Mouse (Mus musculus): ENCODE results near the gene Spop. TPM values are rescaled to one million over a fixed set of nuclear protein-coding genes. Genes with fewer than 3 reads are reported as not detected.
A peak's percentile ranks its signal among the peaks of the same experiment; 100 is the strongest.

Spop gene
- total RNA-seq, 2 experiments from 2014 or later = 165 to 167 TPM

- DNase-seq = peak; percentile 75 to 76
Observed at GRCm38 (mm10) chr11:95521563-95521962, 107.7 kb downstream of the Spop start.

- DNase-seq = no peak
Observed at GRCm38 (mm10) chr11:95527307-95527706, 113.4 kb downstream of the Spop start.

- DNase-seq = no peak
Observed at GRCm38 (mm10) chr11:95528231-95528630, 114.4 kb downstream of the Spop start.

- no peak for DNase-seq
Observed at GRCm38 (mm10) chr11:95532353-95533072, 118.6 kb downstream of the Spop start.

GRCm38 (mm10) chr11:95533484-95534160 lies 119.7 kb downstream of the Spop start:
- DNase-seq = peak; percentile 83 to 85

- no peak for DNase-seq
Observed at GRCm38 (mm10) chr11:95538378-95539104, 124.7 kb downstream of the Spop start.

- no peak for DNase-seq
Observed at GRCm38 (mm10) chr11:95540637-95541385, 126.9 kb downstream of the Spop start.

Other genes with a start within 250 kb of the Spop start
- not detected for gene Tac4, start 152.6 kb upstream of the Spop start, total RNA-seq (2021)
- gene Kat7, start 103.8 kb upstream of the Spop start, total RNA-seq (2021) = 10 to 100 TPM; 72.0 to 74.0 TPM
- gene Fam117a, start 77.1 kb upstream of the Spop start, total RNA-seq (2021) = 1 to 10 TPM; 4.7 to 7.3 TPM
- gene Slc35b1, start 29.4 kb upstream of the Spop start, total RNA-seq (2021) = 10 to 100 TPM; 71.5 to 73.1 TPM
- 10 to 100 TPM; 15.3 to 17.2 TPM for gene Nxph3, start 100.5 kb downstream of the Spop start, total RNA-seq (2021)
- gene Ngfr, start 173.7 kb downstream of the Spop start, total RNA-seq (2021) = 1 to 10 TPM in 1 of 2 experiments, under 1 TPM in 1; 0.91 to 1.3 TPM

All from layer of hippocampus, postnatal 36 days (tissue).